Mouse (Mus musculus) right cerebral cortex, adult 18-20 months (tissue): ENCODE results near the gene Kcnd3.

Source experiments
- DNase-seq: peaks from one replicate; pipeline ENCODE4 v3.0.0; 2022; ENCODE audit warnings: mixed read lengths

Kcnd3 gene

GRCm38 (mm10) chr3:105530363-105531130 is 78.4 kb downstream of the Kcnd3 start:
- peak; percentile 83 for DNase-seq

- peak; percentile 41 for DNase-seq
Observed at GRCm38 (mm10) chr3:105538406-105538805, 86.3 kb downstream of the Kcnd3 start.

- DNase-seq = no peak
Observed at GRCm38 (mm10) chr3:105538819-105539607, 86.9 kb downstream of the Kcnd3 start.

- DNase-seq = no peak
Observed at GRCm38 (mm10) chr3:105542741-105543140, 90.6 kb downstream of the Kcnd3 start.

GRCm38 (mm10) chr3:105544106-105544505 is 92.0 kb downstream of the Kcnd3 start:
- DNase-seq = no peak

- DNase-seq = peak; percentile 52
Observed at GRCm38 (mm10) chr3:105546611-105547071, 94.5 kb downstream of the Kcnd3 start.

- DNase-seq = no peak
Observed at GRCm38 (mm10) chr3:105548074-105548771, 96.1 kb downstream of the Kcnd3 start.

GRCm38 (mm10) chr3:105559456-105559855 is 107.3 kb downstream of the Kcnd3 start:
- DNase-seq = peak; percentile 77

GRCm38 (mm10) chr3:105566973-105567372 is 114.8 kb downstream of the Kcnd3 start:
- DNase-seq = no peak

GRCm38 (mm10) chr3:105567472-105567871 is 115.3 kb downstream of the Kcnd3 start:
- no peak for DNase-seq

- DNase-seq = no peak
Observed at GRCm38 (mm10) chr3:105568403-105568802, 116.3 kb downstream of the Kcnd3 start.

GRCm38 (mm10) chr3:105568851-105569250 is 116.7 kb downstream of the Kcnd3 start:
- DNase-seq = no peak

- DNase-seq = no peak
Observed at GRCm38 (mm10) chr3:105569310-105569752, 117.2 kb downstream of the Kcnd3 start.

GRCm38 (mm10) chr3:105569950-105570349 is 117.8 kb downstream of the Kcnd3 start:
- no peak for DNase-seq

- DNase-seq = no peak
Observed at GRCm38 (mm10) chr3:105570818-105571217, 118.7 kb downstream of the Kcnd3 start.

- no peak for DNase-seq
Observed at GRCm38 (mm10) chr3:105571944-105572343, 119.8 kb downstream of the Kcnd3 start.

GRCm38 (mm10) chr3:105573156-105573555 is 121.0 kb downstream of the Kcnd3 start:
- no peak for DNase-seq

GRCm38 (mm10) chr3:105578320-105578719 is 126.2 kb downstream of the Kcnd3 start:
- no peak for DNase-seq

- DNase-seq = no peak
Observed at GRCm38 (mm10) chr3:105581119-105581518, 129.0 kb downstream of the Kcnd3 start.

GRCm38 (mm10) chr3:105585734-105586159 is 133.6 kb downstream of the Kcnd3 start:
- DNase-seq = no peak

- DNase-seq = no peak
Observed at GRCm38 (mm10) chr3:105590056-105590672, 138.0 kb downstream of the Kcnd3 start.

- no peak for DNase-seq
Observed at GRCm38 (mm10) chr3:105591766-105592165, 139.6 kb downstream of the Kcnd3 start.

- DNase-seq = peak; percentile 52
Observed at GRCm38 (mm10) chr3:105592246-105592645, 140.1 kb downstream of the Kcnd3 start.
